Mouse (Mus musculus) heart, postnatal 14 days (tissue): Measurements from ENCODE around the gene Slc26a10. TPM values are rescaled to one million over a fixed set of nuclear protein-coding genes. Genes with fewer than 3 reads are reported as not detected.
"Not testable (repeated sequence)": the region's sequence is repeated elsewhere in the genome, so short reads cannot be mapped to it uniquely, and the experiment has no call there.

ENCODE experiments used
- DNase-seq, 2 experiments: peaks; one replicate each; pipeline ENCODE4 v3.0.0; 2021 to 2022
- intact Hi-C: fragments of 180-260 bp; cut with DNase I; formaldehyde crosslinking; loops from one replicate; pipeline ENCODE4 v1.15.1; 2025
- total RNA-seq, 2 experiments: library from RNA; stranded (reverse); gene quantifications; 2 replicates each; pipeline ENCODE4 v1.2.3; 2021

The Slc26a10 gene
- total RNA-seq, 2 experiments from 2014 or later: 45.5 to 66.9 TPM

GRCm38 (mm10) chr10:127141500-127141899 is 38.9 kb downstream of the Slc26a10 start:
- no peak for DNase-seq
- intact Hi-C loops: no loop called here

- no peak for DNase-seq
- intact Hi-C loops: no loop called here
Observed at GRCm38 (mm10) chr10:127140971-127141370, 39.5 kb downstream of the Slc26a10 start.

GRCm38 (mm10) chr10:127138328-127139141 is 41.9 kb downstream of the Slc26a10 start:
- DNase-seq: no peak
- intact Hi-C loops: no loop called here

- no peak for DNase-seq
- intact Hi-C loops: no loop called here
Observed at GRCm38 (mm10) chr10:127137896-127138295, 42.5 kb downstream of the Slc26a10 start.

GRCm38 (mm10) chr10:127136510-127136909 is 43.9 kb downstream of the Slc26a10 start:
- intact Hi-C loops: no loop called here
- no peak for DNase-seq

GRCm38 (mm10) chr10:127135118-127135836 is 45.2 kb downstream of the Slc26a10 start:
- intact Hi-C loops: no loop called here
- DNase-seq: no peak

GRCm38 (mm10) chr10:127134394-127135035 is 45.9 kb downstream of the Slc26a10 start:
- DNase-seq, intact Hi-C loops: not testable (repeated sequence)

GRCm38 (mm10) chr10:127132469-127132868 is 48.0 kb downstream of the Slc26a10 start:
- intact Hi-C loops: no loop called here
- no peak for DNase-seq

- DNase-seq: no peak
- intact Hi-C loops: loop anchor here (5.0 kb wide), 1 partner anchor 38 kb away; the partner anchor contains the start of gene B4galnt1
Observed at GRCm38 (mm10) chr10:127129431-127129830, 51.0 kb downstream of the Slc26a10 start.

- DNase-seq: no peak
- intact Hi-C loops: loop anchor here (5.0 kb wide), 1 partner anchor 40 kb away; the partner anchor contains the start of gene B4galnt1
Observed at GRCm38 (mm10) chr10:127127711-127128279, 52.6 kb downstream of the Slc26a10 start.

- DNase-seq: no peak
- intact Hi-C loops: loop anchor here (5.0 kb wide), 1 partner anchor 41 kb away; the partner anchor contains the start of gene B4galnt1
Observed at GRCm38 (mm10) chr10:127126579-127126978, 53.9 kb downstream of the Slc26a10 start.

GRCm38 (mm10) chr10:127125210-127126001 is 55.0 kb downstream of the Slc26a10 start:
- DNase-seq: no peak

GRCm38 (mm10) chr10:127123436-127123805 is 57.0 kb downstream of the Slc26a10 start:
- DNase-seq: peak; percentile 63 to 74
- intact Hi-C loops: loop anchor here (2.0 to 5.0 kb wide), 2 partner anchors 107 to 189 kb away; partner anchors contain the start of gene Mars

More at GRCm38 (mm10) chr10:127125210-127126001, 55.0 kb downstream of the Slc26a10 start:
- intact Hi-C loops: loop anchor here (5.0 kb wide), 1 partner anchor 42 kb away; the partner anchor contains the start of gene B4galnt1

- intact Hi-C loops: loop anchor here (2.0 to 5.0 kb wide), 2 partner anchors 108 to 189 kb away; partner anchors contain the start of gene Mars
- no peak for DNase-seq
Observed at GRCm38 (mm10) chr10:127122784-127123435, 57.5 kb downstream of the Slc26a10 start.

GRCm38 (mm10) chr10:127122018-127122417 is 58.4 kb downstream of the Slc26a10 start:
- intact Hi-C loops: loop anchor here (2.0 to 5.0 kb wide), 2 partner anchors 109 to 190 kb away; partner anchors contain the start of gene Mars
- no peak for DNase-seq
